Mouse (Mus musculus): ENCODE data around the gene Trabd2b. TPM values are rescaled to one million over a fixed set of nuclear protein-coding genes. Genes with fewer than 3 reads are reported as not detected.

Trabd2b gene
- total and polyA plus RNA-seq, 3 experiments = not detected

GRCm38 (mm10) chr4:114378512-114378911, 28.0 kb upstream of the Trabd2b start:
- no peaks in the 10 kb centered on the region for H3K79me2 ChIP-seq (ENCODE audit: control insufficient read depth, insufficient read depth, low read length, poor library complexity)
- H3K9ac ChIP-seq (ENCODE audit: control insufficient read depth, low read depth, low read length, poor library complexity, severe bottlenecking) = no peak overlapping the region
- H3K36me3 ChIP-seq (ENCODE audit: control insufficient read depth in 1 of 2, insufficient read depth in 2 of 2, low read length in 2 of 2) = no peaks in the 10 kb centered on the region
- H3K9me3 ChIP-seq (replicated peaks; ENCODE audit: insufficient read depth, low read length) = no peaks in the 10 kb centered on the region
- H3K27me3 ChIP-seq (ENCODE audit: control insufficient read depth in 1 of 2, insufficient read depth in 2 of 2, low read length in 2 of 2) = no peaks in the 10 kb centered on the region
- H3K27ac ChIP-seq (ENCODE audit: control insufficient read depth, low read depth, low read length) = no peak overlapping the region
- H3K4me3 ChIP-seq (ENCODE audit: control insufficient read depth in 1 of 2, insufficient read depth in 1 of 2, low read depth in 2 of 2, low read length in 2 of 2) = no peak overlapping the region
- DNase-seq (ENCODE audit: low read depth, low spot score) = no peak
- no peak for TF ChIP-seq MYC (IDR thresholded peaks at IDR 0.05; ENCODE audit: low read depth, low read length)
- no peak for TF ChIP-seq USF2 (IDR thresholded peaks at IDR 0.05; ENCODE audit: borderline replicate concordance in 1 of 2, insufficient read depth in 1 of 2, low read depth in 1 of 2, low read length in 2 of 2)
- TF ChIP-seq ZC3H11A (IDR thresholded peaks at IDR 0.05; ENCODE audit: low read depth, low read length) = no peak
- no peak for TF ChIP-seq ETS1 (IDR thresholded peaks at IDR 0.05; ENCODE audit: low read depth, low read length)
- TF ChIP-seq JUND (IDR thresholded peaks at IDR 0.05; ENCODE audit: low read depth, low read length) = no peak
- TF ChIP-seq ELF1 (IDR thresholded peaks at IDR 0.05; ENCODE audit: low read depth, low read length) = no peak
- no peak for TF ChIP-seq RAD21 (IDR thresholded peaks at IDR 0.05; ENCODE audit: low read depth, low read length)
- TF ChIP-seq MXI1 (IDR thresholded peaks at IDR 0.05; ENCODE audit: low read depth, low read length) = no peak
- no peak for TF ChIP-seq SIN3A (IDR thresholded peaks at IDR 0.05; ENCODE audit: low read length)
- TF ChIP-seq E2F4 (IDR thresholded peaks at IDR 0.05; ENCODE audit: borderline replicate concordance, low read depth, low read length) = no peak
- no peak for TF ChIP-seq POLR2AphosphoS5 (IDR thresholded peaks at IDR 0.05; ENCODE audit: borderline replicate concordance, low read depth, low read length)
- no peaks in the 10 kb centered on the region for H3K4me1 ChIP-seq (ENCODE audit: control insufficient read depth in 1 of 2, insufficient read depth in 2 of 2, low read length in 2 of 2)

DNA sequence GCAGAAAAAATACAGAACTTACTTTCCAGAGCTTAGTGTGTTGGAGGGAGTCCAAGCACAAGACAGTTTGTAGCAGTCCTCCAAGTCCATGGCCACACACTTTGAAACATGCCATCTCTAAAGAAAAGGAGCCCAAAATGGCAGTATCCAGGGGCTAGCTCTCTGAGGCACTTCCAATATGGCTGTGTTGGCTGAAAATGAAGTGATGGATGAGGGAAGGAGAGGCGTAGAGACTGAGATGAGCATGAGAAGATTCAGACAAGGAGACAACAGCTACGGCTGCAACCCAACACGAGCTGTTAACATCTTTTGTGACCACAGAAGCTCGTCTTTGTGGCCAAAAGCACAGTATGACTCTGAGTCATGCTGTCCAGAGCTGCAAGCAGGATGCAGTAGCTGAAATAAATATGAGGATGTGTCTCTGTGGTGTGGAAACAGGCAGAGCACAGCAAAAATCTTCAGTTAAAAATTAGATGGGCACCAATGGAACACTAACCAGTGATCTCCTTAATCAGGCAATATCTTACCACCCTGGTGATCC, 27.0 kb upstream of the Trabd2b start:
- TF ChIP-seq GABPA (IDR thresholded peaks at IDR 0.05; ENCODE audit: low read depth, low read length) (no peak), CHD2 (IDR thresholded peaks at IDR 0.05; ENCODE audit: low read length) (no peak), ELF1 (IDR thresholded peaks at IDR 0.05; ENCODE audit: low read depth, low read length) (no peak), MAZ (IDR thresholded peaks at IDR 0.05; ENCODE audit: low read depth, low read length) (no peak), TCF12 (IDR thresholded peaks at IDR 0.05; ENCODE audit: low read depth, low read length) (no peak), RAD21 (IDR thresholded peaks at IDR 0.05; ENCODE audit: low read depth, low read length) (no peak), E2F4 (IDR thresholded peaks at IDR 0.05; ENCODE audit: borderline replicate concordance, low read depth, low read length) (no peak), KAT2A (conservative IDR thresholded peaks at IDR 0.05; ENCODE audit: low read depth, low read length) (no peak), MXI1 (IDR thresholded peaks at IDR 0.05; ENCODE audit: low read depth, low read length) (no peak), NRF1 (IDR thresholded peaks at IDR 0.05; ENCODE audit: insufficient read depth, low read depth, low read length, poor library complexity, severe bottlenecking) (no peak), RCOR1 (IDR thresholded peaks at IDR 0.05; ENCODE audit: low read depth, low read length) (no peak), JUND (IDR thresholded peaks at IDR 0.05; ENCODE audit: low read depth, low read length) (no peak), ZNF384 (IDR thresholded peaks at IDR 0.05; ENCODE audit: low read depth, low read length) (no peak), SMC3 (IDR thresholded peaks at IDR 0.05; ENCODE audit: low read depth, low read length) (no peak), CTCF (IDR thresholded peaks at IDR 0.05 in 2 of 3, conservative IDR thresholded peaks at IDR 0.05 in 1 of 3; ENCODE audit: control insufficient read depth in 1 of 3, insufficient read depth in 1 of 3, low read depth in 2 of 3, low read length in 3 of 3, poor library complexity in 1 of 3, severe bottlenecking in 1 of 3) (no peak), MAX (IDR thresholded peaks at IDR 0.05; ENCODE audit: low read length) (no peak), MYB (IDR thresholded peaks at IDR 0.05; ENCODE audit: low read depth, low read length) (no peak), USF1 (IDR thresholded peaks at IDR 0.05; ENCODE audit: low read depth, low read length) (no peak), POLR2AphosphoS2 (IDR thresholded peaks at IDR 0.05; ENCODE audit: low read length) (no peak), SIN3A (IDR thresholded peaks at IDR 0.05; ENCODE audit: low read length) (no peak)
- Histone ChIP-seq H3K4me3 (ENCODE audit: control insufficient read depth in 1 of 2, insufficient read depth in 1 of 2, low read depth in 2 of 2, low read length in 2 of 2) (no peak overlapping the region), H3K36me3 (ENCODE audit: control insufficient read depth in 1 of 2, insufficient read depth in 2 of 2, low read length in 2 of 2) (no peaks in the 10 kb centered on the region), H3K27me3 (ENCODE audit: control insufficient read depth in 1 of 2, insufficient read depth in 2 of 2, low read length in 2 of 2) (no peaks in the 10 kb centered on the region), H3K4me1 (ENCODE audit: control insufficient read depth in 1 of 2, insufficient read depth in 2 of 2, low read length in 2 of 2) (no peaks in the 10 kb centered on the region), H3K79me2 (ENCODE audit: control insufficient read depth, insufficient read depth, low read length, poor library complexity) (no peaks in the 10 kb centered on the region), H3K27ac (ENCODE audit: control insufficient read depth, low read depth, low read length) (no peak overlapping the region), H3K9me3 (replicated peaks; ENCODE audit: insufficient read depth, low read length) (no peaks in the 10 kb centered on the region), H3K9ac (ENCODE audit: control insufficient read depth, low read depth, low read length, poor library complexity, severe bottlenecking) (no peak overlapping the region)
- DNase-seq (ENCODE audit: low read depth, low spot score) = no peak
